Mouse (Mus musculus) lung, embryonic 14.5 days (tissue): ENCODE measurements around the gene Grm4. TPM values are rescaled to one million over a fixed set of nuclear protein-coding genes. Genes with fewer than 3 reads are reported as not detected.

Source experiments
- ATAC-seq: fragments of 200-750 bp; cut with Nextera tagmentation; 2 replicates; pipeline ENCODE4 v1.8.0; 2017; ENCODE audit warnings: mild to moderate bottlenecking, moderate TSS enrichment, moderate library complexity; ENCODE audit not compliant: insufficient read depth
- DNase-seq: peaks from one replicate; pipeline ENCODE4 v3.0.0-alpha.2; 2015
- H3K27ac ChIP-seq: fragments of 300-500 bp; sonication (generic); 2 replicates; pipeline ENCODE4 v1.5.1; 2014; ENCODE audit warnings: low read depth, mild to moderate bottlenecking, moderate library complexity
- H3K27me3 ChIP-seq: fragments of 300-500 bp; sonication (generic); 2 replicates; pipeline ENCODE4 v1.6.1; 2014; ENCODE audit warnings: low read length, control low read depth; ENCODE audit not compliant: insufficient read depth
- H3K36me3 ChIP-seq: fragments of 300-500 bp; sonication (generic); 2 replicates; pipeline ENCODE4 v1.6.1; 2014; ENCODE audit warnings: control low read depth; ENCODE audit not compliant: insufficient read depth
- H3K4me1 ChIP-seq: fragments of 300-500 bp; sonication (generic); 2 replicates; pipeline ENCODE4 v1.6.1; 2014; ENCODE audit warnings: antibody characterized with exemption, control low read depth; ENCODE audit not compliant: insufficient read depth
- H3K4me2 ChIP-seq: fragments of 300-500 bp; sonication (generic); 2 replicates; pipeline ENCODE4 v1.6.1; 2014; ENCODE audit warnings: mild to moderate bottlenecking
- H3K4me3 ChIP-seq: fragments of 300-500 bp; sonication (generic); 2 replicates; pipeline ENCODE4 v1.5.1; 2014; ENCODE audit warnings: low read depth, low read length
- H3K9ac ChIP-seq: fragments of 300-500 bp; sonication (generic); 2 replicates; pipeline ENCODE4 v1.6.1; 2014
- H3K9me3 ChIP-seq: fragments of 300-500 bp; sonication (generic); 2 replicates; pipeline ENCODE4 v1.6.1; 2016; ENCODE audit warnings: low read depth, low read length, control low read depth
- CTCF ChIP-seq: IDR thresholded peaks from 2 replicates; pipeline ENCODE4 v1.5.1; 2016; ENCODE audit warnings: antibody characterized with exemption, low read depth
- WGBS: fragments of 180-500 bp; shearing (Covaris S2); extraction: QIAGEN DNeasy Blood & Tissue Kit; methylation state at CpG from one replicate; pipeline ENCODE4 v1.1.7; 2014; 5-methylcytosine and 5-hydroxymethylcytosine counted together
- polyA plus RNA-seq: library from polyadenylated mRNA; unstranded; fragments of >200 nt; fragmentation: Nextera tagmentation; extraction: Ambion mirVana; gene quantifications from 2 replicates; pipeline ENCODE4 v1.2.1, GENCODE M21; 2014

Gene Grm4
- polyA plus RNA-seq, 1 experiment from 2014 or later, result 0.05 TPM

DNA sequence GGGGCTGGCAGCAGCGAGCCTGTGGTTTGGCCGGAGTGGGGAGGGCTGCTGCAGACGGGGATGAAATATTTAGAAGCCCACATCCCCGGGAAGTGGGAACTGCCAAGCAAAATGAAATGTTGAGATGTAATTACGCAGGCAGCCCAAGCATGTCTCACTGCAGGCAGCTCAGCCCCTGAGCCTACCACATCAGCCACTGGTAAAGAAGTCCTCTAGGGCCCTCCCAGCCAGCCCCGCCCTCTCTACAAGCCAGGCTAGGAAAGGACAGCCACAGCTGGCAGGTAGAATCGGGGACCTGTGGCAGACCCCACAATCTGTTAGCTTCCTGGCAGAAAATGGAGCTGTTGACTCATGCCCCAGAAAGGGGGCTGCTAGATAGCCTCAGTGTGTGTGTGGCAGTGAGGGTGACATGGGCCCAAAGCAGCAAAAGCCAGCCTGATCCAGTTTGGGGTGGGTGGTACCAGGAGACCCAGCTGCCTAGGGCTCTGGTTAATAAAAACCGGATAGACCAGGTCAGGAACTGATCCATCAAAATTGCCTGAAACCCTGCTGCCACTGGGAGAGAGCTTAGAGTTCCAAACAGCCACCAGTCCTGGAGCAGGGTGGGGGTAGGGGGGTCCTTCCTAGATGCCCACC, 56.8 kb downstream of the Grm4 start:
- no peak for DNase-seq
- ATAC-seq, result no peak
- no peaks in the 10 kb centered on the region for H3K9me3 ChIP-seq
- TF ChIP-seq CTCF, result no peak
- no peaks in the 10 kb centered on the region for H3K27me3 ChIP-seq
- H3K9ac ChIP-seq, result no peak overlapping the region
- no peak overlapping the region for H3K4me2 ChIP-seq
- H3K4me3 ChIP-seq, result no peak overlapping the region
- no peaks in the 10 kb centered on the region for H3K36me3 ChIP-seq
- H3K27ac ChIP-seq, result no peak overlapping the region
- H3K4me1 ChIP-seq, result no peaks in the 10 kb centered on the region
- 31% methylated on average over 8 of the region's 8 CpGs for WGBS

DNA sequence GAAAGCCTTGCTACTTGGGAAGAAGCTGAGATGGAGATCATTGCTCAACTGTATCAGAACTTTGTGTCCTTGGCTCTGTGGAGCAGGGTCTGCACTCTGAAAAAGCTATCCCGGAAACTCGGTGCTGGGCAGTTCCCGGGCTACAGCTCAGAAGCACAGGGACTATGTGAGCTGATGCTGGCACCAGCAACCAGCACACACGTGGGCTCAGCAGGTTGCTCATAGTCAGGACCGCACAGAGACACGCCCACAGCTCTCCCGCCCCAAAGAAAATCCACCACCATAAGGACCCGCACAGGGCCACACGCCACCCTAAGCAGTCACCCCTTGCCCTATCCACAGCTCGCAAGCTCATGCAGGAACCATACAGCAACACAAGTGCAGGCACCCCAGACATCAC, 61.2 kb downstream of the Grm4 start:
- no peaks in the 10 kb centered on the region for H3K27me3 ChIP-seq

DNA sequence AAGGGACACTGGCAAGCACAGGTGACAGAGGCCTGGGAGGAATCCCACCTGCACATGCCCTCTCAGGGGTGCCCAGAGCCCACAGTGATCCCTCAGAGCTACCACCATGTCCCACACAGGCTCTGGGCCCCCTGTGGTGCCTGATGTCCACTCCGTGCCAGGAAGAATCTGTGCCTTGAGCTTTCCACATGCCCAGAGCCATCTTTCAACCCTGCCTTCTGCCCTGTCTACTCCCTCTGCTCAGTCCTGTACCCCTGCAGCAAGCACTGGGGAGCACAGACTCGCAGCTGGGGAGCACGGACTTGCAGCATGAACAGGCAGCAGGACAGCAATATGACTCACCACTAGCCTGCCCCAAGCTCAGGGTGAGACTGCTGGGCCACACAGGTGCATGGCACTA, 62.0 kb downstream of the Grm4 start:
- Histone ChIP-seq H3K4me2 (no peak overlapping the region), H3K27ac (no peak overlapping the region), H3K4me1 (no peaks in the 10 kb centered on the region), H3K9ac (no peak overlapping the region), H3K4me3 (no peak overlapping the region), H3K9me3 (no peaks in the 10 kb centered on the region), H3K27me3 (no peaks in the 10 kb centered on the region), H3K36me3 (no peaks in the 10 kb centered on the region)
- TF ChIP-seq CTCF, result no peak
- DNase-seq (no peak), ATAC-seq (no peak)
- 77% methylated on average over 3 of the region's 3 CpGs for WGBS

More for the DNA sequence above, 61.2 kb downstream of the Grm4 start:
- no peak overlapping the region for H3K27ac ChIP-seq
- no peak overlapping the region for H3K4me2 ChIP-seq
- H3K9ac ChIP-seq, result no peak overlapping the region
- no peak overlapping the region for H3K4me3 ChIP-seq
- WGBS, result 70% methylated on average over 10 of the region's 10 CpGs
- no peaks in the 10 kb centered on the region for H3K36me3 ChIP-seq
- TF ChIP-seq CTCF, result no peak
- ATAC-seq (no peak), DNase-seq (no peak)
- H3K4me1 ChIP-seq, result no peaks in the 10 kb centered on the region
- H3K9me3 ChIP-seq, result no peaks in the 10 kb centered on the region

DNA sequence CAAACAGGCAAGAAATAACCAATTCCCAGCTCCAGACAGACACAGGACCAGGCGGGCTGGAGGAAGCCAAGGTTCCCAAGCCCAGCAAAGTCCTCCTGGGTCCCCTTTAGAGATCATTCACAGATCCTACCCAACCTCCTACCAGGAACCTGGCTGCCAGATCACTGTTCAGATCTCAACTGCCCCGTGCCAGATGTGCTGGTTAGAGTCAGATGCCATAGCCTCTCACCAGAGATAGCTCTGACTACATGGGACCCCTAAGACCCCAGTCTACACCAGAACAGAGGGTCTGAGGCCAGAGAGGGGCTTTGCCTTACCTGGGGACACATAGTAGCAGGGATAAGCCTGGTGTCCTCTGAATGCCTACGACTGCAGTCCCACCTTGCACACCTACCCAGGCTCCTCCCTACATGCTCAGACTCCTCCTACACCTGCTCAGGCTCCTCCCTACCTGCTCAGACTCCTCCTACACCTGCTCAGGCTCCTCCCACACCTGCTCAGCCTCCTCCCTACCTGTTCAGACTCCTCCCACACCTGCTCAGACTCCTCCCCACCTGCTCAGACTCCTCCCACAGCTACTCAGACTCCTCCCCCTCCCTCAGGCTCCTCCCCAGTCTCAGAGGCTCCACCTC, 63.2 kb downstream of the Grm4 start:
- no peaks in the 10 kb centered on the region for H3K9me3 ChIP-seq
- WGBS, result 64% methylated on average over 3 of the region's 3 CpGs
- H3K4me3 ChIP-seq, result no peak overlapping the region
- ATAC-seq (no peak), DNase-seq (no peak)
- no peak for TF ChIP-seq CTCF
- H3K27ac ChIP-seq, result no peak overlapping the region
- no peak overlapping the region for H3K9ac ChIP-seq
- H3K27me3 ChIP-seq, result no peaks in the 10 kb centered on the region
- H3K4me1 ChIP-seq, result no peaks in the 10 kb centered on the region
- H3K4me2 ChIP-seq, result no peak overlapping the region
- H3K36me3 ChIP-seq, result no peaks in the 10 kb centered on the region

DNA sequence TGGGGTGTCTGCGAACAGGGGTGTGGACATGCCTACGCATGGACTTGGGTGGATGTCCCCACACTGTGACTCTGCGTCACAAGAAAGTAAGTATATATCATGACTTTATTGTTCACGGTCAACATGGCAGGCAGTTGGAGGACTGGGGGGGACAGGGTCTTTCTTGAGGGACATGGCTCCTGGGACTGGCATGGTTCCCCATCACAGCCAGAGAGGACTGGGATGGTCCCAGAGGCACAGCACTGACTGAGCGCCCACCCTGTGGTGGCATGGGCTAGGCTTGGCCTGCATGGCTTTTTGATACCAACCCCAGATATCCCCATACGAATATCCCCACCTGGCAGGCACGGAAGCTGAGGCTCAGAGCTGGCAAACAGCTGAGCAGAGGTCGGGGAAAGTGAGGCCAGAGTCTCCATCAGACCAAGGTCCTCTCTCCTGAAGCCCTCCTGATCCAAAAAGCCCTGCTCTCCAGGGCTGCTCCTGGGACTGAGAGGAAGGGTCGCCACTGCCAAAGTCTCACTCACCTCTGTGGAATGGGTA, 64.1 kb downstream of the Grm4 start:
- Histone ChIP-seq H3K36me3 (no peaks in the 10 kb centered on the region), H3K9me3 (no peaks in the 10 kb centered on the region), H3K27me3 (no peaks in the 10 kb centered on the region), H3K4me3 (no peak overlapping the region), H3K4me1 (no peaks in the 10 kb centered on the region), H3K27ac (no peak overlapping the region), H3K9ac (no peak overlapping the region), H3K4me2 (no peak overlapping the region)
- ATAC-seq, result no peak
- TF ChIP-seq CTCF, result no peak
- no peak for DNase-seq
- WGBS, result 82% methylated on average over 9 of the region's 9 CpGs

DNA sequence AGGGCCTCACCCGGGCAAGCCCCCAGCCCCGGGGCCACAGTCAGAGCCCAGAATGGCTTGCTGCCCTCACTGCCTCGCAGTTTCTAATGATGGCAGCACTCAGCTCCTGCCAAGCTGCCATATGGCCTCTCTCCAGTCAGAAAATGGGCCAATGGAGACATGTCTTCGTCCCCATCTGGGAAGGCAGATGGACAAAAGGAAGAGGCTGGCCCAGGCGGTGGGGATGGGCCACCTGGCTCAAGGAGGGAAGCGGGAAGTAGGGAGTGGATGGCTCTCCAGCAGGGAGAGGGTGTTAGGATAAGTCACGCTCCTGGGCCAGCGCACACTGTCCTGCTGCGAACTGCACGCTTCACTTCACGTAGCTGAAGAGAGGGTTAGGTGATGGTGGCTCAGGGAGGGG, 64.8 kb downstream of the Grm4 start:
- no peak overlapping the region for H3K9ac ChIP-seq
- 68% methylated on average over 11 of the region's 11 CpGs for WGBS
- no peaks in the 10 kb centered on the region for H3K36me3 ChIP-seq
- DNase-seq (no peak), ATAC-seq (no peak)
- no peaks in the 10 kb centered on the region for H3K4me1 ChIP-seq
- no peaks in the 10 kb centered on the region for H3K27me3 ChIP-seq
- H3K9me3 ChIP-seq, result no peaks in the 10 kb centered on the region
- TF ChIP-seq CTCF, result no peak
- no peak overlapping the region for H3K27ac ChIP-seq
- no peak overlapping the region for H3K4me2 ChIP-seq
- H3K4me3 ChIP-seq, result no peak overlapping the region

DNA sequence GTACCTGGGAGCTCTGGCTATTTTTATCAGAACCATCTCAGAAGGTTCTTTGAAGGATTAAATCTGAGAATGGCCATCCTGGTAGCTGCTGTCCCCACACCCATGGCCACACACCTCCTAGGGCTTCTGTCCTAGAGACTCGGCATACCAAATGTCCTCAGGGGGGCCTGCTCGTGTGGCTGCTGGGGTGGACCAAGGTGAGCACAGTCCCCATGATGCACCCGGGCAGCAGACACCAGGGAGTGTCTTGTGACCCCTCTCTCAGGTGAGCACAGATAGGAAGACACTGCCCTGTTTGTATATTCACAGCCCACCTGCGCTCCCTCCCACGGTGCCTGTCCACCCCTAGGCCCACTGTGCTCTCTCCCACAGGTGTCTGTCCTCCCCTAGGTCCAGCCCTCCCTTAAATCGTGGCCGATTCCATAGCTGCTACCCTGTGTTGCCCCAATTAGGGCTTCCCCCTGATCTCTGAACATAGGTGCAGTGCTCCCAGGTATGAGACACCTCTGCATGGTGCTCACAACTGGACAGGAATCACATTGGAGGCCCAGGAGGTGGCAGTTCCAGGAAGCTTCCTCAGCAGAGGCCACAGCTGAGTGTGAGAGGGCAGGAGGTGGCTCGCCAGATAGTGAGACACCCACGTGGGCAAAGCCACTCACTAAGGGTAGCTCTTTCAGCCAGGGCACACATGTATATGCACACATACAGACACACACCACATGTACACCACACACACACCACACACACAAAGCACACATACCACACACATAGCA, 66.0 kb downstream of the Grm4 start:
- Histone ChIP-seq H3K9ac (no peak overlapping the region), H3K4me1 (no peaks in the 10 kb centered on the region), H3K36me3 (no peaks in the 10 kb centered on the region), H3K4me3 (no peak overlapping the region), H3K4me2 (no peak overlapping the region), H3K27me3 (no peaks in the 10 kb centered on the region), H3K9me3 (no peaks in the 10 kb centered on the region), H3K27ac (no peak overlapping the region)
- ATAC-seq (no peak), DNase-seq (no peak)
- TF ChIP-seq CTCF, result no peak
- 67% methylated on average over 9 of the region's 9 CpGs for WGBS
